Mouse (Mus musculus): ENCODE data around the gene Capza3.

Capza3 gene

GRCm38 (mm10) chr6:140040952-140041351 lies at the start of gene Capza3:
TSS of gene Capza3 (plus strand) at chr6:140041252.
- DNase-seq (ENCODE audit: low read depth), result no peak

- DNase-seq (ENCODE audit: low read depth), result no peak
These were observed 35.9 kb upstream of the Capza3 start for GRCm38 (mm10) chr6:140005181-140005580.

GRCm38 (mm10) chr6:140024404-140024803 lies 16.6 kb upstream of the Capza3 start:
- no peak for DNase-seq (ENCODE audit: low read depth)

- no peak for DNase-seq (ENCODE audit: low read depth)
These were observed 305 bp downstream of the Capza3 start, which contains the start of gene Plcz1 for GRCm38 (mm10) chr6:140041357-140041756. TSS of gene Plcz1 (minus strand) at chr6:140041457.

- no peak for DNase-seq (ENCODE audit: low read depth)
These were observed 10.4 kb downstream of the Capza3 start for GRCm38 (mm10) chr6:140051476-140051875.

- no peak for DNase-seq (ENCODE audit: low read depth)
These were observed 13.3 kb downstream of the Capza3 start for GRCm38 (mm10) chr6:140054271-140054928.

GRCm38 (mm10) chr6:140069177-140069576 lies 28.1 kb downstream of the Capza3 start:
- DNase-seq (ENCODE audit: low read depth), result no peak

GRCm38 (mm10) chr6:140080933-140081332 lies 39.9 kb downstream of the Capza3 start:
- DNase-seq (ENCODE audit: low read depth), result no peak

- DNase-seq (ENCODE audit: low read depth), result no peak
These were observed 40.7 kb downstream of the Capza3 start for GRCm38 (mm10) chr6:140081739-140082138.

- no peak for DNase-seq (ENCODE audit: low read depth)
These were observed 48.8 kb downstream of the Capza3 start for GRCm38 (mm10) chr6:140089855-140090254.
